Mouse (Mus musculus) hindlimb bud, embryonic 11.5 days (tissue): ENCODE data around the gene Fxyd6.

Source experiments
- DNase-seq: peaks from one replicate; pipeline ENCODE4 v3.0.0-alpha.2; 2012; ENCODE audit warnings: low read depth, low spot score; ENCODE audit errors: extremely low spot score

Gene Fxyd6

DNA sequence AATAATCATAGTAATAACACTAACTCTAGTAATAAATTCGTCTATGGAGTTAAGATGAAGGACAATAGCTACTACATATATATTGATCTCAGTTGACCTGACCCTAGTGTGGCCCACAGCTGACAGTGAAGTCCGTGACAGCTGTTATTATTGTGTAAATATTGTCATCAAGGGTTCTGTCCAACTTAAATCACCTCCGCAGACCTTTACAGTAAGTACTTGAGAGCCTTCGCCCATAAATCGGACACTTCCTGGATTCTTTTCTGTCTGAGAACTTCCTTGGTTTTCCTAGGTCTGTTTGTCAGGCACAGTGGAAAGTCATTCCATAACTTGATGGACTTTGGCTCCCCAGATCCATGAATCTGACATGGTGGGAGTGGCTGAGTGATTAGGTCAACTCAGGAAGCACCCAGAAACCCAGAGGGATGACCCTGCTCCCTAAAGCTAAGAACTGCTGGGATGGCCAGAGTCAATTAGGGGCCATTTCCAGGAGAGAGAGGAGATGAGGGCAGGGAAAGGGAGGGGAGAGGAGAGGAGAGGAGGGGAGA, 74.3 kb downstream of the Fxyd6 start:
- no peak for DNase-seq
